Mouse (Mus musculus) heart, postnatal 25 days (tissue): ENCODE data around the gene Ank3. TPM values are rescaled to one million over a fixed set of nuclear protein-coding genes. Genes with fewer than 3 reads are reported as not detected.
A peak's percentile ranks its signal among the peaks of the same experiment; 100 is the strongest.

Experiments used
- DNase-seq: peaks from one replicate; pipeline ENCODE4 v3.0.0; 2022; ENCODE audit warnings: low spot score
- intact Hi-C: fragments of 180-260 bp; cut with DNase I; formaldehyde crosslinking; loops from one replicate; pipeline ENCODE4 v1.15.1; 2025
- total RNA-seq, 2 experiments: library from RNA; stranded (reverse); gene quantifications; 2 replicates each; pipeline ENCODE4 v1.2.3; 2021

Gene Ank3
- total RNA-seq, 2 experiments from 2014 or later: 77.8 to 89.0 TPM

DNA sequence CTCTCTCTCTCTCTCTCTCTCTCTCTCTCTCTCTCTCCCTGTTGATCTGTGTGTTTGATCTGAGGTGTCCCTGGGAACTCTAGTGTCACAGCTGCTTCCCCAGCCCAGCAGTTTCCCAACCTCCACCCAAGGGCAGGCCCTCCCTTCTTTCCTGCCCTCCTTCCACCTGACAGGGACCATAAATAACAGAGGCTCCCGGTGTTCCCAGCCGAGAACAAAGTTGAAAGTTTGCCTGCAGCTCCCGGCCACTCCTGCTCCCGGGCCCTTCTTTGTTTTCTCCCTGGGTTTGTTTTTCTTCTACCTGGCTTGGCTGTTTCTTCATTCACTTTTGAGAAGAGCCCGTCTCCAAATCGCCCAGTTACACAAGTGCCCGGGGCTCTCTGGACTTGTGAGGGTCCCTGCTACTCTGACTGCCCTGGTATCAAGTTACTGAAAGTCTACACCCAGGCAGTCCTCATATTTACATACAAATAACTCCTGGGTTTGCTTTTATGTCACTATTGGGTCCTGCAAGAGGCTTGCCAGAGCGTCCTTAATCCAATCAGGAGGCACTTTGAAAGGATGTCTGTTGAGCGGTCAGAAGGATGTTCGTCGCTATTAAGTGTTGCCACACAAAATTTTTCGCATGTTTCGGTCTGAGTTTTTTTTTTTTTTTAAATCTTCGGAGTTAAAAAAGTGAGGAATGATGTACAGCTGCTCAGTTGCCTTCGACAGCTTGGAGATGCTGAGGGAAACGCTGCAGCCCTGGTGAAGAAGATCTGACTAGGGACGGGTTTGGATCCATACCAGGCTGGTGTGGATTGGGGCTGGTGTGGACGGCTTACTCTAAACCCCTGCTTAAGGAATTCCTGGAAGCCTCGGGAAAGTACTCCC, 526.9 kb downstream of the Ank3 start:
- intact Hi-C loops: loop anchor here (2.0 kb wide), 1 partner anchor 17 kb away; no protein-coding TSS in a partner anchor
- peak; percentile 15 for DNase-seq

DNA sequence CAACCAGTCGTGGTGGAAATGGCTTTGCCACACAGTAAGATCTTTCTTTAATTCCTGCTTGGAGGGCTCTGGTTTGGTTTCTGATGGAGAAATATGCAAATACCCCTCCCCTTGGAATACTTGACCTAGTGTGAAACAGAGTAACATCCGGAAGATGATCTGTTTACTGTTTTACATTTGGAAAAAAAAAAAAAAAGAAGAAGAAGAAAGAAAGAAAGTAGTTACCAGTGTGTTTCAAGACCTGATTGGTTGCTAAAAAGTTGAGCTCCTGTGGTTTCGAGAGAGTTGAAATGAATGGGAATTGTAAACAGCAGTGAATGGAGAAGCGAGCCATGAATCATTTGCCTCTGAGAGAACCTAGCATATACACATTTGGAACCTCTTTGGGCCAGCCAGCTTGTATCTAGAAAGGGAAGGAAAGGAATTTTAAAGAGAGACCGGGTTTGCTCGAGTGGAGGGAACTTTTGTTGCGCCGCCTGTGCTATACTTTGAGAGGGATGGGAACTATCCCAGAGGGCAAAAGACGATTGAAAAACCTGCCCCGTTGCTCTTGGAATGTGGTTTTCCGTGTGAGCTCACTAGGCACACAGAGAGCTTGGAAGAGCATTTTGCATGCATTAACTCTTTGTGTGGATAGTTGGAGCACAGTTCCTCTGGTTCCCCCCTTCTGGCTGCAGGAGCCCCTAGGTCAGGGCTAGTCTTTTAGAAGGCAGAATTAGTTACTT, 527.7 kb downstream of the Ank3 start:
- intact Hi-C loops: loop anchor here (2.0 kb wide), 1 partner anchor 16 kb away; no protein-coding TSS in a partner anchor
- DNase-seq: no peak

DNA sequence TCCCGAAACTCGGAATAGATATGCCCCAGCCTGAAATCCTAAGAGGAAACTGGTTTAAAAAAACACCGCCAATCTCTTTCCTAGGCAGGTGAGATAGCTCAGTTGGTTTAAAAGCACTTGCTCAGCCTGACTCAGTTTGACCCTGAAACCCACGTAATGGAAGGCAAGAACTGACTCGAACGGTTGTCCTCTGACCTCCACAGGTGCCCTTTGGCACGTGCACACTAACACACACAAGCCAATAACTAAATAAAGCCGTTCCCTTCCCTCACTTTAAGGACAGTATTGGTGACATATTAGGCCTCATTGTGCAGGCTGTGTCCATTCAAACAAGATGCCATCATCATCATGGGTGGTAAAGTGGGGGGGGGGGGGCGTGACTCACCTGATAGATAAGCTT, 528.4 kb downstream of the Ank3 start:
- DNase-seq: no peak
- intact Hi-C loops: loop anchor here (2.0 kb wide), 1 partner anchor 16 kb away; no protein-coding TSS in a partner anchor

DNA sequence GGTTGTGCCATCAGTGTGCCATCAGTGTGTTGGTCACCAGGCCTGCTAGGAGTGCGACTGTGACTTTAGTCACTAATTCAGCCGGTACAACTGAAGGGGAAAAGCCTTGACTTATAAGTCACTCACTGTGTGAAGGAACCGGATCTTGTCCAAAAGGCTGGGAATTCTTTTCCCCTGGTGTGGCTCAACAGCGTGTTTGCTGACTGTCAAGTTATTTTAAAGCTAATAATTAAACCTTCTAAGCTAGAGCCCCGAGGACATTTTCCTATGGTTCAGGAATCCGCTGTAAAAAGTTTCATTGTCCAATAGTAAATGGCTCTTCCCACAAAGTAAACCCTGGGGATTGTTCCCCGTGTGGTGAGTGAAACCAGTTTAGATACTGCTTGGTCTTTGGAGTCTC, 529.8 kb downstream of the Ank3 start:
- intact Hi-C loops: no loop called here
- DNase-seq: no peak

DNA sequence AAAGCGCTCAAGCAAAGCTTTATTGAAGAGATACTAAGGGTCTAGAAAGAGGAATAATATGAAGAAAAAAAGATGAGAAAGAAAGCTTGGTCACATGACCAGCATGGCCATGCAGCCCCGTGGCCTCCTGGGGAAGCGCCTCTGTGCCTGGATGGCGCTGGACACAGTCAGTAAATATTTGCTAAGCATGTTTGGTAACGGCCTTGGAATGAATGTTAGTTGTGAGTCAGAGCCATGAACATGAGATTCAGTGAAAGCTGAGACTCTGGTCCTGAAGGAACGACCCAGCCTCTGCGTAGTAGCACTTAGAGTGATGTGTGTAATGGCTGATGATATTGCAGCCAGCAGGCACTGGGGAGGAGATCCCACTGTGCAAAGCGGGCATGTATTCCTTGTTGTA, 531.9 kb downstream of the Ank3 start:
- no peak for DNase-seq
- intact Hi-C loops: no loop called here

DNA sequence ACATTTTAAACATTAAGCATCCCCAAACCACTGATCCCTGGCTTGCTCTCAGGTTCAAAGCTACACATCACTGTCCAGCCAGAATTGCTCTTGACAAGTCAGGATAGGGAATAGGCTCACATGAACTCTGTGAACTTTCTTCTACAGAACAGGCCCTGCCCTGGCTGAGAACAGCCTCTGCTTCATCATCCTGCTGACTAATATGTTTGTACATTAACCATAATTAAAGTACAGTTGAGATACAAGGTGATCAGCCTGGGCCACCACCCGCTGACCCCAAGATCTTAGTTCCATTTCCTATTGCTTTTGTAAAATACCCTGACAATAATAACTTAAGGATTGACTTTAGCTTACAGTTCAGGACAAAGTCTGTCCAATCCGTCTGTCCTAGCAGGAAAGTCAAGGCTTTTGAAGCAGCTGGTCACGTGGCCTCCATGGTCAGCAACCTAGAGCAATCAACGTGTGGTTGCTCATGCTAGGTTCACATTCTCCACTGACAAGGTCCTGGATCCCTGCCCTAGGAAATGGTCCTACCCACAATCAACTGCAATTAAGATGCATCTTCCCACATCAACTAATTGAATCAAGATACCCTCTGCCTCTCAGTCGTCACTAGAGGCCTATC, 538.0 kb downstream of the Ank3 start:
- intact Hi-C loops: no loop called here
- DNase-seq: no peak

DNA sequence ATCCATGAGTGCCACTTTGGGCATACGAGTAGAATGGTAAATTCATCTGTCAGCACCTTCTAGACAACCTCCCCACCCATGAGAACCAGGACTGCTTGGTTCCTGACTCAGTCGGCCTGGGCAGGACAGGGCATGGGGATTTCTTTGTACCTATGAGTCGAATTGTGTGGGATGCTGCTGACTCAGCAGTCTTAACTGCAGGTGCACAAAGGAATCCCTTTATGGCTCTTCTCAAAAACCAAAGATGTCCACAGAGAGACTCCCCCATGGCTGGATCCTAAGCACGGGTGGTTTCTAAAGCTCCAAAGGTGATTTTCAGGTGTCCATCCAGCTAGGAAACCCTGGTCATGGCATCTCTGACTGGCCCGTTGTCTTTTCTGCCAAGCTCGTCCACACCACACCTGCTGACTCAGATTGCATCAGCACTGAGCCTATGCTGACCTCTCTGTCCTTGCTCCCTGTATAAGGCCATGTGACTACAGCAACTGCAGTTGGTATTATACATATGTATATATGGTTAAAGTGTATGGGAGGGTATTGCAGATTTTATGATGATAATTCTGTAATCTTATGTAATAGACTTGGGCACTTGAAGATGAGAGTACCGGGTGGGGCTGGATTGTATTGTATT, 538.8 kb downstream of the Ank3 start:
- no peak for DNase-seq
- intact Hi-C loops: no loop called here

DNA sequence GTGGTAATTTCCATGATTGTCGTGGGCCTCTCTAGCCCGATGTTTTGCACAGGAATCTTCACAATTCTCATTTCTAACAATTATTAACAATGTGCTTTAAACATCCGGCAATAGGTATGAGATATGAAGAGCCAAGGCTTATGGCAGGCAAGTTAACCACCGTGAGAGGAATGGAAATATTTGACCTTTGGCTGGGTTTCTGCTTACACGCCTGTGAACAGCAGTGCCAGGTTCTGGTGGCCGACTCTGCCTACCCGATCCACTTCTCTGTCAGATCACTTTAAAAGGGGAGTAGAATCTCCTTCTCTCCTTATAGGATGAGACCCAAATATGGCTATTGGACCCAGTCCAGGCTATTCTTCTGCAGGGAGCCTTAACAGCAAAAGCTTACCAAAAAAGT, 540.6 kb downstream of the Ank3 start:
- intact Hi-C loops: no loop called here
- no peak for DNase-seq

DNA sequence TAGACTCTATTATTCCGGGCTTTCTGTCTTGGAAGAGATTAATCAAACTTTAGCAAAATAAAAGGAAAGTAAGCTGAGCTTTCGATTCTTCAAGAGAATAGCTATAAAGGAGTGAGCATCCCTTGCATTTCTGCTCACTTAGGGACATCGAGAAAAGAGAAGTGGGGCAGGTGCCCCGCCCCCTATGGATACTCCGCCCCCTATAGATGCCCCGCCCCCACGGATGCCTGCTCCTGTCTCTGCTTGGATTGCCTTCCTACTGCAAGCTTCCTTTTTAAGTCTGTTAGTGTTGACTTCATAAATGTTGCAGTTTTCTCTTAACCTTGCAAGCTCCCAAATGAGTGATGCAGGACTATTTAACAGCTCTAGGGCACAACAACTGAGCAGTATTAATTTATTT, 541.4 kb downstream of the Ank3 start:
- no peak for DNase-seq
- intact Hi-C loops: no loop called here

DNA sequence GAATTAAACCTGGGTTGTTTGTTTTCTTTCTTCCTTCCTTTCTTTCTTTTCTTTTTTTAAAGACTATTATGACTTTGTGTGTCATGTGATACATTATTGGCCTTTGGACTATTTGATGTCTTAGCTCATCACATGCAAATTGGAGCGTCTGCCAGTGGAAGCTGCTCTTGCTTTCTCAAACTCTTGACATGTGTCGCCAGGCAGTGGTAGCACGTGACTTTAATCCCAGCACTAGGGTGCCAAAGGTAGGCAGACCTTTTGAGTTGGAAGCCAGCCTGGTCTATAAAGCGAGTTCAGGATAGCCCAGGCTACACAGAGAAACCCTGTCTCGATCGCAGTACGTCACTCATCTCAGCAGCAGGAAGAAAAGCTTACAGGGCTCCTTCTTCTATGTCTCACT, 542.4 kb downstream of the Ank3 start:
- intact Hi-C loops: no loop called here
- DNase-seq: no peak

DNA sequence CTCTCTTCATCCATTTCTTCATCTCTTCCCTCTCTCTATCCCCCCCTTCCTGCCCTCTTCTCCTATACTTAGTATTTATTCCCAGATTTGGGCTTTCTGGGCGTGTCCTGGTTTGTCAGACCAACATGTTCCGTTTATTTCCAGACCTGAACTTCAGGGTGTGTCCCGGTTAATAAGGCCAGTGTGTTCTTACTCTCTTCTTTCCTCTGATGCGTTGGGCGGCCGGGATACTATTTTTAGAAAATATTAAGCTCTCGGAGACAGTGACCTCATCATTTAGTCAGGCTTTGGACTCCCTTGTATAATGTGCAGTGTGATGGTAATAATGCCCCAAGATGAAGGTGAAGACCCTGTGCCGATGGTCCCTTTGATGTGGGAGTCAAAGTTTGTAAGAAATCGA, 546.3 kb downstream of the Ank3 start:
- intact Hi-C loops: no loop called here
- no peak for DNase-seq

DNA sequence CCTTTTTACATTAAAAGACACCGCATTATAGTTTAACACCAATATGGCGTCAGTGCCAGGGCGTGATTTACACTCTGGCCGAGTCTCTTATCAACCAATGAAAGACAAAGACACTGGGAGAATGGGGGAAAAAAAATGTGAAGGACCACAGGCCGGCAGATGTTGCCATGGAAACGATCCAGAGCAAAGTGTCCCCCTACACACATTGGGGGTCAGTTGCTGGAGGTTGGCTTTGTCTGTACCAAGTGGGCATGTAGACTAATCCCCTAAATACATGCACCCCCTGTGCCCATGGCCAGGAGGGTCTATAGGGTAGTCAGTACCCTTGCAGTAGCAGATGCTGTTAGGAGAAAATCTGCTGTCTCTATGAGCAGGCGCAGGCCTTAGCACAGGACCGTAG, 547.3 kb downstream of the Ank3 start:
- intact Hi-C loops: no loop called here

DNA sequence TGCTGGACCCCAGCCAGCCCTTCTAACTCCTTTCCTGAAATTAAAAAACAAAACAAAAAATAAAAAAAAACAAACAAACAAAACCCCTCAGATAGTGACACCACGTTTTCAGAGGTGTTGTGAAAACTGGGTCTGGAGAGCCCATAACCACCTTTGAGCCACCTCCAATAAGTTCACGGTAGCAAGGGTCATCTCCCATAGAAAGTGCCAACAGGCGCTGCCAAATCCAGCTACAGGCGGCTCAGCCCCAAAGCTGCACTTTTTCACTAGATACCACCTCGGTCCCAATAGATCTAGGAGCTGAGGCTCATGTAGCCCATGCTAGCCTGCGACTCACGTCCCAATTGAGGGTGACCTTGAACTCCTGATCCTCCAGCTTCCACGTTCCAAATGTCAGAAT, 547.7 kb downstream of the Ank3 start:
- intact Hi-C loops: no loop called here
- DNase-seq: no peak

More for the DNA sequence above, 547.3 kb downstream of the Ank3 start:
- DNase-seq: no peak

DNA sequence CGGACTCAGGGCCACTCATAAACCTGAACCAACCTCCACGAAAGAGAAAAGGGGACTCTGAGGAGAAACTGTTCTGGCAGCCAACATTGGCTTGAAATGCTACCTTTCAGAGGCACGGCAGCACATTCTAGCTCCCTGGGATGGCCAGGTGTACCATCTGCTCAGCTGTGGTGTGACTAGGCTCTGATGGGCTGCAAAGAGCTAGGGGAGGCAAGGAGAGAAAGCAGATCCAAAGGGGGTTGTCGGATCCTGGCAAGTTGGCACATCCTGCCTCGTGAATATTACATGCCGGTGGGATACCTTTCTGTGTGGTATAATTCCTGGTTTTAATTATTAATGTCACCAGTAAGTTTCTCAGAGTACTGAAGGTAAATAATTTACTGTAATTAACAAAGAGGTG, 548.5 kb downstream of the Ank3 start:
- intact Hi-C loops: no loop called here
- DNase-seq: no peak

DNA sequence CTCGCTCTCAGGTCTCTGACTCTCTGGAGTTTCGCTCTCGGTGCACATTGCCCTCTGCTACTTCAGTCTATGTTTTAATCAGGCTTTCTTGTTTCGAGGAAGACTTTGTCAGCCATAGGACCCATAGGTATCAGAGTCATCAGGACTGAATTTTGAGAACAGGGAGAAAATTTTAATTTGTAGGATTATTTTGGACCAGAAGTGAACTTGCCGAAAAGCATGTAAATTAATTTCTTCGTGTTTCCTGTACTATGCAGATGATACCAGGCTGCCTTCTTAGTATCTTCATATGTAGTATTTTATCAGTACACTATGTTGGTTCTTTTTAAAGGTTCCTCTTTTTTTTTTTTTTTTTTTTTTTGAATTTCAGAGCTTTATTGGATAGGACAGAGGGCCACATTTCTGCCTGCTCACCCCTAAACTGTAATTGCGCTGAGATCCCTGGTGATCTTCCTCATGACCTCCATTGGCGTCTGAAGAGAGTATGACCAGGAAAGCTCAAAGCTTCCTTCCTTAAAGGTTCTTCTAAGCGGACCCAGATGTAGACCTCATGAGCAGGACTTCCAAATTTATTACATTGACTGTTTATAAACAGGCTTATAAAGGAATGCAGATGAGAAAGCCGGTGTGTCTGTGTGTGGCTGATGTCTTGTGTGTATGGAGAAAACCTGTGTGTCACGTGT, 551.8 kb downstream of the Ank3 start:
- DNase-seq: no peak
- intact Hi-C loops: no loop called here

DNA sequence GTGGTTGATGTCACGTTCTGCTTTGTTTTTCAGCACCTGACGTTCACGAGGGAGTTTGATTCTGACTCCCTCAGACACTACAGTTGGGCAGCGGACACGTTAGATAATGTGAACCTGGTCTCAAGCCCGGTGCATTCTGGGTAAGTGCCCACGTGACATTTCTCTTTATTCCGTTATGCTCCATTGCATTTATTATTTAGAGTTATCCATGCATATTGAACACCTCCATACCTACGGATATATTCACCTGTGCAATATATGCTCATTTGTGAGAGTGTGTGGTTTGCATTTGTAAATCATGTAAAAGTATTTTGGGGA, 552.3 kb downstream of the Ank3 start:
- intact Hi-C loops: no loop called here

DNA sequence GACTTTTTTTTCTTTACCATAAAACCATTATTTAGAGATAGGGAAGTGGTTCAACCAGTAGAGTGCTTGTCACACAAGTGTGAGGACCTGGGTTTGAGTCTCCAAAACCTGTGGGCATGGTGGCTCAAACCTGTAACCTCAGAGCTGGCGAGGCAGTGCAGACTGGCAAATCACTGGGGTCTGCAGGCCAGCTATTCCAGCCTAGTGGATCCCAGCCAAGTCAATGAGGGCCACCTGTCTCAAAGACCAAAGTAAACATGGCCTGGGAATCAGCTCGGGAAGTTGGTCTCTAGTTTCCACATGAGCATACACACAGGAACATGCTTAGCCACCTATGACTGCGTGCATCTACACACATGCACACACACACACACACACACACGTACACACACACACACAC, 552.9 kb downstream of the Ank3 start:
- no peak for DNase-seq
- intact Hi-C loops: no loop called here

More for the DNA sequence above, 552.3 kb downstream of the Ank3 start:
- DNase-seq: no peak

DNA sequence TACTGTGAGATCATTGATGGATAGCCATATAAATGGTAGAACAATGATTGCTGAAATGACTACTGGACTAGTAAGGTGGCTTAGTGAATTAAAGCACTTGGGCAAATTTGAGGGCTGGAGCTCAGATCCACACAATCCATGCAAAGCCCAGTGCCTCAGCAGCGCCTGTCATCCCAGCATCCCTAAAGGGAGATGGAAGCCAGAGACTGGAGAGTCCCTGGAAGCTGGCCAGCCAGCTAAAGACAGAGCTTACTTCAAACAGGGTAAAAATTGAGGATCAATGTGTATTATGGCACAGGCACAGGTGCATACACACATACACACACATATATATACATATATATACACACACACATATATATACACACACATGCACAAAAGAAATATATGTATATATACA, 553.7 kb downstream of the Ank3 start:
- intact Hi-C loops: no loop called here
- no peak for DNase-seq

DNA sequence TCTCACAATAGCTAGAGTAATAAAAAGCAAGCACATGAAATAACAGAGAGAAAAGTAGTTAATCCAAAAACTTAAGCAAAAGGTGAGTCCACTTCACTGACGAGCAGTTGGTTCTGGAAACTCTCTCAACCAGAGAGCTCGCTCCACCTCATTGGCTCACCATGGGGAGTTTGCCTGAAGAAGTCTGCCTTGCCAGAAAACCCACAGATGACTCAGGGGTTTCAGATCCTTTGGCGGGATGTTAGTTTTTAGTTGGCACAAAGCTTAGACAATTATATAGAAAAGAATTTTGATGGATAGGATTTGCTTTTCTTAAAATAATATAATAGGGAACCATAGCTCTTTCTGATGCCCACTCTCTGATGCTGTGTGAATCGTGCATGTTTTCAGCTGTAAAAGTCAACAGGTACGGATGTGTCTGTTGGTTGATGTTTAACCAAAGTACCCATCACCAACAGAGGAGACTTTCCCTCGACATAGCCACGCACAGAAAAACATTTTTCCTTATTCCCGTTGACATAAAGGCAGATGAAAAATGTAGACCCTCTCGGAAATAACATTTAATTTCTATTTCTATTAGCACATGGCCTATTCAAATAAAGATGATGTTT, 556.2 kb downstream of the Ank3 start:
- DNase-seq: no peak
- intact Hi-C loops: no loop called here
